Mouse (Mus musculus): ENCODE results near the gene Gng8. TPM values are rescaled to one million over a fixed set of nuclear protein-coding genes. Genes with fewer than 3 reads are reported as not detected.

Gene Gng8
- polyA plus RNA-seq, 1 experiment from 2014 or later = 0.09 TPM

GRCm38 (mm10) chr7:16906889-16907559 is 15.4 kb downstream of the Gng8 start:
- TF ChIP-seq CTCF (IDR thresholded peaks at IDR 0.05) = no peak
- ATAC-seq (no peak), DNase-seq (ENCODE audit: low read depth, low spot score) (no peak)
- ChIA-PET POLR2A (no interaction called here), CTCF (no interaction called here)
- in situ Hi-C loops (cut with MboI; ENCODE audit: low pct_unique_long_range_greater_than_20kb) = no loop called here
- no peaks in the 10 kb centered on the region for H3K27me3 ChIP-seq

GRCm38 (mm10) chr7:16907842-16908241 is 16.3 kb downstream of the Gng8 start:
- no peaks in the 10 kb centered on the region for H3K27me3 ChIP-seq
- in situ Hi-C loops (cut with MboI; ENCODE audit: low pct_unique_long_range_greater_than_20kb) = no loop called here
- ATAC-seq = no peak
- TF ChIP-seq CTCF (IDR thresholded peaks at IDR 0.05) = no peak
- ChIA-PET CTCF (no interaction called here), POLR2A (no interaction called here)
- no peak for DNase-seq (ENCODE audit: low read depth, low spot score)

- CTCF ChIA-PET = no interaction called here
- TF ChIP-seq CTCF (IDR thresholded peaks at IDR 0.05) = no peak
- H3K27me3 ChIP-seq = no peaks in the 10 kb centered on the region
Measured at GRCm38 (mm10) chr7:16908367-16908766, 16.8 kb downstream of the Gng8 start.

GRCm38 (mm10) chr7:16908859-16909258 is 17.3 kb downstream of the Gng8 start:
- no peak for ATAC-seq
- no peak for TF ChIP-seq CTCF (IDR thresholded peaks at IDR 0.05)
- in situ Hi-C loops (cut with MboI; ENCODE audit: low pct_unique_long_range_greater_than_20kb) = no loop called here
- H3K27me3 ChIP-seq = no peaks in the 10 kb centered on the region
- ChIA-PET CTCF (no interaction called here), POLR2A (no interaction called here)
- no peak for DNase-seq (ENCODE audit: low read depth, low spot score)

More at GRCm38 (mm10) chr7:16908367-16908766, 16.8 kb downstream of the Gng8 start:
- DNase-seq (ENCODE audit: low read depth, low spot score) = no peak
- no peak for ATAC-seq
- POLR2A ChIA-PET = no interaction called here
- in situ Hi-C loops (cut with MboI; ENCODE audit: low pct_unique_long_range_greater_than_20kb) = no loop called here

GRCm38 (mm10) chr7:16909909-16910308 is 18.3 kb downstream of the Gng8 start:
- ChIA-PET POLR2A (no interaction called here), CTCF (interaction anchor here (1.8 kb wide), 1 partner anchor 36 kb away, joined by 5 read pairs; no protein-coding TSS in a partner anchor)
- DNase-seq (ENCODE audit: low read depth, low spot score) = no peak
- TF ChIP-seq CTCF (IDR thresholded peaks at IDR 0.05) = no peak
- in situ Hi-C loops (cut with MboI; ENCODE audit: low pct_unique_long_range_greater_than_20kb) = no loop called here
- no peak for ATAC-seq
- no peaks in the 10 kb centered on the region for H3K27me3 ChIP-seq

GRCm38 (mm10) chr7:16911904-16912303 is 20.3 kb downstream of the Gng8 start:
- in situ Hi-C loops (cut with MboI; ENCODE audit: low pct_unique_long_range_greater_than_20kb) = no loop called here
- no peak for TF ChIP-seq CTCF (IDR thresholded peaks at IDR 0.05)

GRCm38 (mm10) chr7:16912360-16912759 is 20.8 kb downstream of the Gng8 start:
- DNase-seq (ENCODE audit: low read depth, low spot score) (no peak), ATAC-seq (no peak)
- POLR2A ChIA-PET = no interaction called here
- in situ Hi-C loops (cut with MboI; ENCODE audit: low pct_unique_long_range_greater_than_20kb) = no loop called here
- CTCF ChIA-PET = interaction anchor here (1.8 to 2.0 kb wide), 3 partner anchors 17 to 38 kb away, joined by 7 to 13 read pairs (median 10); partner anchors contain the start of genes Dact3 and Gng8
- H3K27me3 ChIP-seq = no peaks in the 10 kb centered on the region
- no peak for TF ChIP-seq CTCF (IDR thresholded peaks at IDR 0.05)

More at GRCm38 (mm10) chr7:16911904-16912303, 20.3 kb downstream of the Gng8 start:
- POLR2A ChIA-PET = no interaction called here
- CTCF ChIA-PET = interaction anchor here (1.1 to 1.8 kb wide), 2 partner anchors 21 to 38 kb away, joined by 3 to 5 read pairs; no protein-coding TSS in a partner anchor
- H3K27me3 ChIP-seq = no peaks in the 10 kb centered on the region
- no peak for ATAC-seq
- DNase-seq (ENCODE audit: low read depth, low spot score) = no peak

GRCm38 (mm10) chr7:16913806-16914452 is 22.3 kb downstream of the Gng8 start:
- ATAC-seq (peak; percentile 68), DNase-seq (ENCODE audit: low read depth, low spot score) (no peak)
- no peaks in the 10 kb centered on the region for H3K27me3 ChIP-seq
- in situ Hi-C loops (cut with MboI; ENCODE audit: low pct_unique_long_range_greater_than_20kb) = no loop called here
- ChIA-PET CTCF (interaction anchor here (0.7 to 2.0 kb wide), 8 partner anchors 9 to 46 kb away, joined by 3 to 13 read pairs (median 6); partner anchors contain the start of genes Dact3 and Gng8), POLR2A (interaction anchor here (1.2 kb wide), 1 partner anchor 19 kb away, joined by 3 read pairs; no protein-coding TSS in a partner anchor)
- no peak for TF ChIP-seq CTCF (IDR thresholded peaks at IDR 0.05)

GRCm38 (mm10) chr7:16914453-16915343 is 23.1 kb downstream of the Gng8 start:
- in situ Hi-C loops (cut with MboI; ENCODE audit: low pct_unique_long_range_greater_than_20kb) = no loop called here
- DNase-seq (ENCODE audit: low read depth, low spot score) (no peak), ATAC-seq (no peak)
- no peaks in the 10 kb centered on the region for H3K27me3 ChIP-seq
- no peak for TF ChIP-seq CTCF (IDR thresholded peaks at IDR 0.05)
- ChIA-PET POLR2A (no interaction called here), CTCF (interaction anchor here (1.2 to 2.0 kb wide), 6 partner anchors 8 to 46 kb away, joined by 4 to 13 read pairs (median 8); partner anchors contain the start of genes Dact3 and Gng8)

Measured in Patski (cell line).